Mouse (Mus musculus): ENCODE data around the gene Myo7a. TPM values are rescaled to one million over a fixed set of nuclear protein-coding genes. Genes with fewer than 3 reads are reported as not detected.

Myo7a gene
- polyA plus RNA-seq, 1 experiment from 2014 or later, result 7.6 TPM

- no peak overlapping the region for H3K4me2 ChIP-seq (ENCODE audit: low read length)
- H3K36me3 ChIP-seq (ENCODE audit: control insufficient read depth, insufficient read depth, low read length), result no peaks in the 10 kb centered on the region
- WGBS, result 18% methylated on average over 3 of the region's 3 CpGs
- H3K9me3 ChIP-seq (ENCODE audit: control insufficient read depth, low read length), result no peaks in the 10 kb centered on the region
- no peaks in the 10 kb centered on the region for H3K27me3 ChIP-seq (ENCODE audit: control insufficient read depth, insufficient read depth, low read length)
- peaks cover 10 to 12% of the 10 kb centered on the region in 2 experiments for H3K4me1 ChIP-seq (ENCODE audit: control insufficient read depth in 2 of 2, insufficient read depth in 2 of 2, low read length in 2 of 2)
- no peak overlapping the region for H3K4me3 ChIP-seq (ENCODE audit: control insufficient read depth in 1 of 2, insufficient read depth in 1 of 2, low read depth in 1 of 2, low read length in 2 of 2)
- H3K27ac ChIP-seq (replicated peaks in 1 of 2; ENCODE audit: control insufficient read depth in 1 of 2, insufficient read depth in 1 of 2, low read depth in 2 of 2, low read length in 2 of 2), result no peak overlapping the region
- no peak overlapping the region for H3K9ac ChIP-seq (ENCODE audit: low read length)
- ATAC-seq (ENCODE audit: insufficient number of reproducible peaks, insufficient read depth, low FRiP score, low read depth), result no peak
These were observed 30.5 kb upstream of the Myo7a start for GRCm38 (mm10) chr7:98149802-98150201.

DNA sequence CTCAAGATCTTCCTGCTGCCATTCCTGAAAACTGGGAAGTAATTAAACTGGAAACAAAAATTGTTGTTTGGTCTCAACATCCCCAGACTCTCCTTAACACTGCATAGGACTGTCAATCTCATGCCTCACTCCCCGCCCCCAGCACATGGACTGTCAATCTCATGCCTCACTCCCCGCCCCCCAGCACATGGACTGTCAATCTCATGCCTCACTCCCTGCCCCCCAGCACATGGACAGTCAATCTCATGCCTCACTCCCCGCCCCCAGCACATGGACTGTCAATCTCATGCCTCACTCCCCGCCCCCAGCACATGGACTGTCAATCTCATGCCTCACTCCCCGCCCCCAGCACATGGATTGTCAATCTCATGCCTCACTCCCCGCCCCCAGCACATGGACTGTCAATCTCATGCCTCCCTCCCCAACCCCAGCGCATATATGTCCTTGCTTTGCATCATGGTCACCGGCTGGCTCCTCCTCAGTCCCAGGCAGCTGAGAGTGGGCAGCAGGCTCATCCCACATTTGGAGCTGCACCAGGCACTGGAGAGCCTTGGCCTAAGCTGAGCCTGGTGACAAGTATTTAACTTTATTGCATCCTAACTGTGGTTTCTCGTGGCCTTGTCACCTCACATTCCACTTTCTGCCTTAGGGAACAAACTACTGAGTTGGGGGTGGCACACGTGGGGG lies 29.5 kb upstream of the Myo7a start:
- no peak overlapping the region for H3K27ac ChIP-seq (replicated peaks in 1 of 2; ENCODE audit: control insufficient read depth in 1 of 2, insufficient read depth in 1 of 2, low read depth in 2 of 2, low read length in 2 of 2)
- 56% methylated on average over 10 of the region's 10 CpGs for WGBS
- peaks cover 10 to 12% of the 10 kb centered on the region in 2 experiments for H3K4me1 ChIP-seq (ENCODE audit: control insufficient read depth in 2 of 2, insufficient read depth in 2 of 2, low read length in 2 of 2)
- no peaks in the 10 kb centered on the region for H3K36me3 ChIP-seq (ENCODE audit: control insufficient read depth, insufficient read depth, low read length)
- no peaks in the 10 kb centered on the region for H3K27me3 ChIP-seq (ENCODE audit: control insufficient read depth, insufficient read depth, low read length)
- no peaks in the 10 kb centered on the region for H3K9me3 ChIP-seq (ENCODE audit: control insufficient read depth, low read length)
- H3K4me3 ChIP-seq (ENCODE audit: control insufficient read depth in 1 of 2, insufficient read depth in 1 of 2, low read depth in 1 of 2, low read length in 2 of 2), result no peak overlapping the region
- no peak overlapping the region for H3K4me2 ChIP-seq (ENCODE audit: low read length)
- no peak overlapping the region for H3K9ac ChIP-seq (ENCODE audit: low read length)
- ATAC-seq (ENCODE audit: insufficient number of reproducible peaks, insufficient read depth, low FRiP score, low read depth), result no peak

DNA sequence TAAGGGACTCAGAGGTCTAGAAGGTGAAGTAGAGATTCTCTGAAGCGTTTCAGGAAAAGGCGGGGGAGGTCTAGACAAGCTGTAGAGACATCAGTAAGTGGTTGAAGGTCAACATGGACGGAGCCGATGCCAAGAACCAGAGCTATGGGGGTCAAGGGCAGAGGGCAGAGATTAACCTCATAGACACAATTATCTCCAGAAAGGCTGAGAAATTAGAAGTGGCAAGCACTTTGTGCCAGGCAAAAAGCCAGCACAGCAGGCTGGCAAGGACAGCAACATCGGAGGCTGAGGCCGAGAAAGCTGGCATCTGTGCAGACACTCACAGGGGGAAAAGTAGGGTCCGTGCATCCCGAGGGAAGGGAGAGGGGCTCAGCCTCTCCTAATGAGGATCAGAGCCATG lies 28.4 kb upstream of the Myo7a start:
- Histone ChIP-seq H3K9me3 (ENCODE audit: control insufficient read depth, low read length) (no peaks in the 10 kb centered on the region), H3K9ac (ENCODE audit: low read length) (no peak overlapping the region), H3K4me3 (ENCODE audit: control insufficient read depth in 1 of 2, insufficient read depth in 1 of 2, low read depth in 1 of 2, low read length in 2 of 2) (no peak overlapping the region), H3K4me2 (ENCODE audit: low read length) (no peak overlapping the region), H3K36me3 (ENCODE audit: control insufficient read depth, insufficient read depth, low read length) (no peaks in the 10 kb centered on the region), H3K4me1 (ENCODE audit: control insufficient read depth in 2 of 2, insufficient read depth in 2 of 2, low read length in 2 of 2) (peaks cover 10 to 12% of the 10 kb centered on the region in 2 experiments), H3K27me3 (ENCODE audit: control insufficient read depth, insufficient read depth, low read length) (no peaks in the 10 kb centered on the region), H3K27ac (replicated peaks in 1 of 2; ENCODE audit: control insufficient read depth in 1 of 2, insufficient read depth in 1 of 2, low read depth in 2 of 2, low read length in 2 of 2) (no peak overlapping the region)
- no peak for ATAC-seq (ENCODE audit: insufficient number of reproducible peaks, insufficient read depth, low FRiP score, low read depth)
- 69% methylated on average over 8 of the region's 8 CpGs for WGBS

- H3K27ac ChIP-seq (replicated peaks in 1 of 2; ENCODE audit: control insufficient read depth in 1 of 2, insufficient read depth in 1 of 2, low read depth in 2 of 2, low read length in 2 of 2), result no peak overlapping the region
- WGBS, result 79% methylated on average over 8 of the region's 8 CpGs
- no peaks in the 10 kb centered on the region for H3K9me3 ChIP-seq (ENCODE audit: control insufficient read depth, low read length)
- H3K9ac ChIP-seq (ENCODE audit: low read length), result no peak overlapping the region
- H3K4me3 ChIP-seq (ENCODE audit: control insufficient read depth in 1 of 2, insufficient read depth in 1 of 2, low read depth in 1 of 2, low read length in 2 of 2), result no peak overlapping the region
- no peaks in the 10 kb centered on the region for H3K36me3 ChIP-seq (ENCODE audit: control insufficient read depth, insufficient read depth, low read length)
- H3K4me1 ChIP-seq (ENCODE audit: control insufficient read depth in 2 of 2, insufficient read depth in 2 of 2, low read length in 2 of 2), result peaks cover 10 to 16% of the 10 kb centered on the region in 2 experiments
- no peaks in the 10 kb centered on the region for H3K27me3 ChIP-seq (ENCODE audit: control insufficient read depth, insufficient read depth, low read length)
- H3K4me2 ChIP-seq (ENCODE audit: low read length), result no peak overlapping the region
- no peak for ATAC-seq (ENCODE audit: insufficient number of reproducible peaks, insufficient read depth, low FRiP score, low read depth)
These were observed 27.1 kb upstream of the Myo7a start for GRCm38 (mm10) chr7:98146447-98146845.

DNA sequence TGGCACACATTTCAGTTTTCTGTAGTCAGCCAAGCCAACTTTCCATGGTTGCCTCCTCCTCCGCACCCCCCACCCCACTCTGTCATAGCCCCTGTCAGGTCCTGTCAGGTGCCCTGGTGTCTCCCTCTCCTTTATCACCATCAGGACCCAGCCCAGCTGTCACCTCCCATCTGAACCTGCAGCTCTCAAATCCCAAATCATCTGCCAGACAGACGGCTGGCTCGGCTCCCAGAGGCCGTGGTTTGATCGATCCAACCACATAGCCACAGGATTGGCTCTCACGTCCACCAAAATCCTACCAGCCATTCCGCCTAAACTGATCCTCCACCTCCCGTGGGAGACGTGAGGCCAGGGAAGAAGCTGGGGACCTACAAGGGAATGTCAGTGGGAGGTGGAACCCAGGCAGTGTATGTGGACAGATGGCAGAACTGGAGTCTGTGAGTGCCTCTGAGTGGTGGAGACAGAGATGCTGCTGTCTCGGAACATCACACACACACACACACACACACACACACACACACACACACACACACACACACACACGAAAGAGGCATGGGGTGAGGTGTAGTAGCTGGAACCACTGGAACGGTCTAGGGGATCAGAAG lies 26.6 kb upstream of the Myo7a start:
- WGBS, result 83% methylated on average over 11 of the region's 12 CpGs
- Histone ChIP-seq H3K27me3 (ENCODE audit: control insufficient read depth, insufficient read depth, low read length) (no peaks in the 10 kb centered on the region), H3K4me3 (ENCODE audit: control insufficient read depth in 1 of 2, insufficient read depth in 1 of 2, low read depth in 1 of 2, low read length in 2 of 2) (no peak overlapping the region), H3K4me1 (ENCODE audit: control insufficient read depth in 2 of 2, insufficient read depth in 2 of 2, low read length in 2 of 2) (peaks cover 10 to 19% of the 10 kb centered on the region in 2 experiments), H3K9ac (ENCODE audit: low read length) (no peak overlapping the region), H3K4me2 (ENCODE audit: low read length) (no peak overlapping the region), H3K27ac (replicated peaks in 1 of 2; ENCODE audit: control insufficient read depth in 1 of 2, insufficient read depth in 1 of 2, low read depth in 2 of 2, low read length in 2 of 2) (no peak overlapping the region), H3K9me3 (ENCODE audit: control insufficient read depth, low read length) (no peaks in the 10 kb centered on the region), H3K36me3 (ENCODE audit: control insufficient read depth, insufficient read depth, low read length) (no peaks in the 10 kb centered on the region)
- ATAC-seq (ENCODE audit: insufficient number of reproducible peaks, insufficient read depth, low FRiP score, low read depth), result no peak

- no peak for ATAC-seq (ENCODE audit: insufficient number of reproducible peaks, insufficient read depth, low FRiP score, low read depth)
- H3K27me3 ChIP-seq (ENCODE audit: control insufficient read depth, insufficient read depth, low read length), result no peaks in the 10 kb centered on the region
- H3K27ac ChIP-seq (replicated peaks in 1 of 2; ENCODE audit: control insufficient read depth in 1 of 2, insufficient read depth in 1 of 2, low read depth in 2 of 2, low read length in 2 of 2), result no peak within 1 kb of the TSS
- H3K36me3 ChIP-seq (ENCODE audit: control insufficient read depth, insufficient read depth, low read length), result no peaks in the 10 kb centered on the region
- WGBS, result 75% methylated on average over 5 of the region's 5 CpGs
- H3K4me2 ChIP-seq (ENCODE audit: low read length), result no peak within 1 kb of the TSS
- peaks cover 15 to 23% of the 10 kb centered on the region in 2 experiments for H3K4me1 ChIP-seq (ENCODE audit: control insufficient read depth in 2 of 2, insufficient read depth in 2 of 2, low read length in 2 of 2)
- no peaks in the 10 kb centered on the region for H3K9me3 ChIP-seq (ENCODE audit: control insufficient read depth, low read length)
- no peak within 1 kb of the TSS for H3K9ac ChIP-seq (ENCODE audit: low read length)
- no peak within 1 kb of the TSS for H3K4me3 ChIP-seq (ENCODE audit: control insufficient read depth in 1 of 2, insufficient read depth in 1 of 2, low read depth in 1 of 2, low read length in 2 of 2)
These were observed 26.1 kb upstream of the Myo7a start, which contains the start of gene Omp for GRCm38 (mm10) chr7:98145402-98145801. Gene Omp (minus strand): TSS chr7:98145502.

DNA sequence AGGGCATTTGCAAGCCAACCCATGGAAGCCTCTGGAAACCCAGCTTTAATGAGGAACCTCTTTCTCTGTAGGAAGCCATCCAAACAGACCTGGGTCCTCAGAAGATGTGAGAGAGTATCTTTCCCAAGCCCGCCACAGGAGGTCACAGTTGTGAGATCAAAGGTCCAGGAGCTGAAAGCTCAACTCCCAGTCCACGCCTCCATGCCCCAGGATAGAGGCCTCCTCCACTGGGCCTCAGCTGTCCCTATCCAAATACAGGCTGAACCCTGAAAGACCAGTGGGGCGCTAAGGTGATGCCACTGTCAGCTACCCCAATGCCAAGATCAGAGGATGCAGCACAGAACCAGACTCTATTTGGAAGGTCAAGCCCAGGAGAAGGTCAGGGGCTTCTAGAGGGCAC lies 23.3 kb upstream of the Myo7a start:
- H3K9me3 ChIP-seq (ENCODE audit: control insufficient read depth, low read length), result no peaks in the 10 kb centered on the region
- H3K27me3 ChIP-seq (ENCODE audit: control insufficient read depth, insufficient read depth, low read length), result no peaks in the 10 kb centered on the region
- H3K4me2 ChIP-seq (ENCODE audit: low read length), result no peak overlapping the region
- H3K36me3 ChIP-seq (ENCODE audit: control insufficient read depth, insufficient read depth, low read length), result no peaks in the 10 kb centered on the region
- 71% methylated on average over 3 of the region's 3 CpGs for WGBS
- no peak overlapping the region for H3K27ac ChIP-seq (replicated peaks in 1 of 2; ENCODE audit: control insufficient read depth in 1 of 2, insufficient read depth in 1 of 2, low read depth in 2 of 2, low read length in 2 of 2)
- no peak overlapping the region for H3K9ac ChIP-seq (ENCODE audit: low read length)
- ATAC-seq (ENCODE audit: insufficient number of reproducible peaks, insufficient read depth, low FRiP score, low read depth), result no peak
- peaks cover 16 to 21% of the 10 kb centered on the region in 2 experiments for H3K4me1 ChIP-seq (ENCODE audit: control insufficient read depth in 2 of 2, insufficient read depth in 2 of 2, low read length in 2 of 2)
- H3K4me3 ChIP-seq (ENCODE audit: control insufficient read depth in 1 of 2, insufficient read depth in 1 of 2, low read depth in 1 of 2, low read length in 2 of 2), result no peak overlapping the region

All from heart, embryonic 14.5 days (tissue).